Mouse (Mus musculus) urinary bladder, postnatal 4 days (tissue): Measurements from ENCODE around the gene Ahsg.

ENCODE experiments used
- DNase-seq, 2 experiments: peaks; one replicate each; pipeline ENCODE4 v3.0.0; 2021 to 2022; ENCODE audit warnings: low spot score in 2 of 2

The Ahsg gene

DNA sequence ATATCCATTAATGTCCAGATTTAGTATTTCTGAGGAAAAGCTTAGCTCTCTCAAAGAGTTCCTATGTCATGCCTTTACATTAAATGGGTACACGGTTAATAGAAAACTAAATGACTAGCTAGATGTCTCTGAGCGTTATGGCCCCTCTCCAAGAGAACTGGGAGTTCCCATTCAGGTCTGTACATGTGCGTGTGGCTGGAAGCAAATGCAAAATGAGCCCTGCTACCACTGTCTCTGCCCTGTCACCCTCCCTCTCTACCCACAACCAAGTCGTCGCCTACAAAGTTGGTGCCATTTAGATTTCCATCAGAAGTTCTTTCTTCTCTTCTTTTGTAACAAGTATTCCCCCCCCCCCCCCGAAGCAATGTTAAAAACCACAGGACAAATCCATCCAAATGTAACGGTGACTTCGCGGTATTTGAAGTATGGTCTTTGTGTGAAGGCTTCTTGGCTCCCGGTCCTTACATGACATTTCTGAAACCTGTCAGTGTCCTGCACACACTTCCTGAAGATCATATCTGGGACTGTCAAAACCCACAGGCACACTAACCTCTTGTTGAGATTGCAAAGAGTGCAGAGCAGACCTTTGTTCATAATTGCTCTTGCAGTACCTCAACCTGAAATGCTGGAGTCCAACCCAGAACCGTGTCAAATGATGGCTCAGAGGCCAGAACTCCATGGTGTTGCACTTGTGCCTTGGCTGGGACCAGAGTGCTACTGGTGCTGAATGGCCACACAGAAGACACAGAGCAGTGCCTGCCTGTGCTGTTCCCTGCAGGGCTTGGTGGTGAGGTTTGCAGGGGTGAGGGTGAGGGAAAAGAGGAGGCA is at the start of gene Ahsg:
Ahsg (plus strand) TSS at position 595 of the 828 bp plus-strand sequence.
- DNase-seq, result no peak

DNA sequence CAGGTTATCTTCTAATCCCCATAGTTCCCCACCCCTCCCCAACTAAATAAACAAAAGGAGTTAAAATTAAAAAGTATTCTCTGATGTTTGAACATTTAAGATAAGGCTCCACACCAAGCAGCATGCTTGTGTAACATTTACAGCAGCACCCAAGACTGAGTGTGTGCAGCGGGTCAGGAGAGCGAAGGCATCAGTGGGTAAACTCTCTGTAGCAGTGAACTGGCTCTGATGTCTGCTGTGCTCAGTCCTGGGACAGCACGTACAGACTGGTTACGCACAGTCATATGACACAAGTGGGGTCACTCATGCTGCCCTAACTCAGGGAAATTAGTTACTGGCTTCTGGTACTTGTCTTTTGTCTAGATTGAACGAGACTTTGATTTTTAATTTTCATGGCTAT is 48.2 kb upstream of the Ahsg start:
- DNase-seq, result no peak

DNA sequence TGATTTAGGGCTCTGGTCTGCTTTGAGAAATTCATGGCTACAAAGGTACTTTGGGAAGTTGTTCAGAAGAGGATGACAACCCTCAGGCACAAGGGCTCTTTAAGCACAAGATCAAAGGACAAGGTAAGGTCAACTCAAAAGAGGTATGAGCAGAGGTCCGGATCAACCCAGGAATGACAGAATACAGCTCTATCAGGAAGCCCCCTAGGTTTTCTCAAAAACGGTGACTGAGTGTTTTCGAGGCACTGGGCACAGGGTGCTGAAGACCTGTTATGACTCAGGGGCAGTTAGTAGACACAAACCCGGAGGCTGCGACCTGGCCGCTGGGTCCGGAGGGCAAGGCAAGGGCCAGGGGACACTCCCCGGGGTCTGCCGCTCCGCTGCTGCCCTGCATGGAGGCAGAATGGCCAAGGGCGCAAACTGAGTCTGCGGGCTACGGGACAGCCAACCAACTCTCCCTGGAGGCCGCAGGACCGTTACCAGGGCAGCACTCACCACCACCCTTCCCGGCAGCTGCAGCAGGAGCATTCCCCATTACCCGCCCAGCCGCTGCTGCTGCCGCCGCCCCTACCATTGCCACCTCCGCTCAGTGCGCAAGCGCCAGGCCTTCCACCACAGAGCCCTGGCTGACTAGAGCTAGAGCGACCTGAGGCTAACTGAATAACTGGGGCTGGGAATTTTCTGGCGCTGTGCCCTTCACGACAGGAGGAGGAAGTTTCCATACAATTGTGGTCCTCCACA is 46.8 kb upstream of the Ahsg start:
- DNase-seq, result peak; percentile 70 to 79

DNA sequence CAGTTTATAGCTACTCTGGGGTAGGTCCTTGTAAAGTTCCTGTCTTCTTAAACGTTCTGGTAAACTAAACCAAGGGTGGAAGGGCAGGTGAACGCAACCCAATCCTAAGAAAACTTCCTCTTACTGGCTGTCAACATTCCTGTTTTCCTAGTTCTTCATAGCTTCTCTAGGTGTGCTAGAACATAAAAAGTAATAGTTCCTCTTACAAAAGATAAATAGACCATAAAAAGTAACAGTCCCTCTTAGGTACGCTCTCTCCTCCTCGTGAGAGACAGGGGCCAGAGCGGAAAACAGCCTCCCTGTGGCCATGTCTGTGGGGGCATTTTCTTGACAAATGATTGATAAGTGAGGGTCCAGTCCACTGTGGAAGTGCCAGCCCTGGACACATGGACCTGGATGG is 46.2 kb upstream of the Ahsg start:
- no peak for DNase-seq

DNA sequence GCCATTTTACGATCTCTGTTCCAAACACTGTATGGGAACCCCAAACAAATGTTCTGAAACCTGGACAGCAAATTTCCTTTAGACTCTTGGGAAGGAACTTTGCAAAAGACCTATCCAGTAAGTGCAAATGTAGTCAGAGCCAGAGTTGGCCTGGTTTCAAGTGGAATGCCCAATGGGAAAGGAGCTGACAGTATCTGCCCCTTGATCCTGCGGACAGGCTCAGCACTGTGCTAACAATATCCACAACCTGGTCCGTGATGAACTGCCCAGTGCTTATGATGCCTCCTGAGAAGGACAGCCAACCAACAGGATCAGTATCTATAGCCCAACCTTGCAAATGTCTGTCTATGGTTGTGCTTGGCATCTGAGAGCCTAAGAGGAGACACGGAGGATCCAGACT is 45.6 kb upstream of the Ahsg start:
- DNase-seq, result no peak

DNA sequence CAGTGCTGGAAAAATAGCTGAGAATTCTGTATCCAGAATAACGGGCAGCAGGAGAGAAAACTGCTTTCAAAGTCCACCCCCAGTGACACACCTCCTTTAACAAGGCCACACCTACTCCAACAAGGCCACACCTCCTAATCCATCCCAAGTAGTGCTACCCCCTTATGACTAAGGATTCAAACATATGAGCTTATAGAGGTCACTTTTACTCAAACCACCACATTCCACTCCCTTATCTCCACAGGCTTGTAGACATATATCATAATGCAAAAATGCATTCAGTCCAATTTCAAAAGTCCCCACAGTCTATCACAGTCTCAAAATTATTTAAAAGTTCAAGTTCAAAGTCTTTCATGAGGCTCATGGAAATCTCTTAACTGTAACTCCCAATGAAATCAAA is 43.4 kb upstream of the Ahsg start:
- no peak for DNase-seq

DNA sequence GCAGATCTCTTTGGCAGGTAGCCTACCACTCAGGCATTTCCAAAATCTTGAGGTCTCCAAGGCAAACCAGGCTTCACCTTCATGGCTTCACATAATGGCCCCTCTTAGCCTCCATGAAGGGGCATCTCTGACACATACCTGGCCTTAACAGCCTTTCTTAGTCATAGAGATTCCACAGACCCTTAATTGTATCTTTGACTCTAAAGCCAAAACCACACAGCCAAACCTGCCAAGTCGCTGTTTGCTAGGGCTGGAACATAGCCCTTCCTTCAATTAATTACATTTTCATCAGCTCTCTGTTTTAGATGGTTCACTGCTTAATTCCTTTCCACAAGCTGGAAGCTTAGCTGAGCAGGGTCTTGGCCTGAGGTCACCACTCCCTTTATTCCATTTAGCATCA is 42.7 kb upstream of the Ahsg start:
- no peak for DNase-seq

DNA sequence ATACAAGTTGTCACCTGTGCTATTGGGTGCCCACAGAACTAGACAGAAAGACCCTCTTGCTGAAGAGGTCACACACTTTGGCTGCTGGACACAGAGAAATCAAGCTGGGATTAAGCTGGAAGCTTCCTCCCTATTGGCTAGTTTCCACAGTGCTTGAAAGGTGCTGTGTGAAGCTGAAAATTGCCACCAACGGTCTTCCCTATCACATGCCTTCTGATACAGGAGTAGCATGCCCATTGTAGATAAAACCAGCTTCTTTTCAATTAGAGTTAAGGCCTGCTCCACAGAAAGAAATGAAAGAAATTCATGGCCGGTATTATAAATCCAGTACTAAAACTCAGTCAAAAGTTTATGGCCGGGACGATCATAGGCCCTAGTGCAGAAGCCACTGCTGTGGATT is 38.4 kb upstream of the Ahsg start:
- no peak for DNase-seq

DNA sequence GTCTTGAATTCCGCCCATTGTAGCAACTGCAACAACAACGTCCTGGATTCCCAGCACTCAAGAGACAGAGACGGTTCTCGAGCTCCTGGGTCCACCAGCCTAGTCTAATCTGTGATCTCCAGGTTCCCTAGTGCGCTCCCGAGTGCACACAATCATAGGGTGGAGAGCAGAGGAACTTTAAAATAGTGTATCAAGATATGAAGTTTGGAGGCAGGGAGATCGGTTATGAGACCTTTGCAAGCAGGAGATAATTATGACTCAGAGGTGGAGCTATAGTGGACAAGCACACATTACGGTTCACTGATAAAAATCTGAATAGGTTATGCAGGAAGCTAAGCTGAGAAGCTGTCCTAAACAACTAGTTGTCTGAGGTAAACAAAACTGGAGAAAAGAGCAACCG is 34.3 kb upstream of the Ahsg start:
- DNase-seq, result no peak

DNA sequence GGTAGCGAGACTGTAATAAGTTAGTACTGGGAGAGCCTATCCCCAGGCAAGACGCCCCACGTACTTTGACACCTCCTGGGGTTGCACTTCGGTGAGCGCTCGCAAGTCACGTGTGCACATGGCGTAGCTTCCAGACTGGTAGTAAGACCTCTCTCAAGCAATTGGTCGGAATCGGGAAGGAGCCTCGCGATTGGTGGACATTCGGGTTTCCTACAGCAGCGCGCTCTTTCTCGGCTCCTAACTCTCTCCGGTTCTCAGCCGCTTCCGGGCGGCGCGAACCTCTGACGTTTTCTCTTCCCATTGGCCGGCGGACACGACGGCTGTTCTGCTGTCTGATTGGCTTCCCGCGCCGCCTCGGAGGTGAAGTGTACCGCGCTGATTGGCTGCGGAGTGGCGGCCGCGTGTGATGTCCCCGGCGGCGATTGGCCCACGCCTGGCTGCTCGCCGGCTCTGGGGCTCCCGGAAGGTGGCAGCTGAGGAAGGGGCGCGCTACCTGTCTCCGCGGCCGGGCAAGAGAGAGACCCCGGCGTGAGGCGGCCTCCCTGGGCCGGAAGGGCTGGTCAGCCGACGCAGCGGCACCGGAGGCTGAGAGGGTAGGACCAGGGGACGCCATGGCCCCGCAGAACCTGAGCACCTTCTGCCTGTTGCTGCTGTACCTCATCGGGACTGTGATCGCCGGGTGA is 33.5 kb upstream of the Ahsg start, which contains the start of the genes Tbccd1 and Dnajb11:
Tbccd1 (minus strand) TSS at position 239 of the 683 bp plus-strand sequence.
Dnajb11 (plus strand) TSS at position 415 of the 683 bp plus-strand sequence.
- peak; percentile 98 to 99 for DNase-seq

DNA sequence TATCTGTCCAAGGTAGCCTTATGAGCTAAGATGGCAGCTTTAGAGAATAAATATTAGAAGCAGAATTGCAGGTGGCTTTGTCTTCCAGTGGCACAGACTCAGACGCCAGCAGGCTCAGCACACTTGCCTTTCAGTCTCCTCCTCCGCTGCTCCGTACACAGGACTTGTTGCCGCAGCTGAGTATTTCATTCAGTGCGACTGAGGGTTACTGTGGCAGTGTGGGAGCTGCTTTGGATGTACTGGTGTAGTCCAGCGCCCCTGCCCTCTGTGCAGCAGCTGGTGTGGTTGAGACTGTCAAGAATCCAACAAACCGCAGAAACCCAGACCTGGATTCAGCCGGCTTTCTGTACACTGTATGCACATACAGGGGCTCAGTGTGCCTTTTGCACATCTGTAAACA is 18.7 kb upstream of the Ahsg start:
- no peak for DNase-seq

DNA sequence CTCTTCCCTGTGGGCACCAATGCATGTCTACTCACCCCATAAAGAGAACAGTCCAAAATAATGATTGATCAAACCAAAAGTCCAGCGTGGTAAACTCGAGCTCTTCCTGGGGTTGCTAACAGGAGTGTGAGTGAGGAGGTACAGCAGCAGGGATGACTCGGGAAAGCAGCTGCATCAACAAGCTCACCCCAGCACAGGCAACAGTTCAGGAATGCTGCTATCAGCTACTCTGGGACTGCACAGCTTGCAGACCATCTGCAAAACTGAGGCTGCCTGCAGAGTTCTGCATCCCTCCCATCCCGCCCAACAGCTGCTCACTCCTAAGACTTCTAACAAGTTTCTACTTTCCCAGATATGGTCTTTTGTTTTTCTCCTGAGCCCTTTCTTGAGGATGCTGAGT is 17.7 kb upstream of the Ahsg start:
- no peak for DNase-seq

DNA sequence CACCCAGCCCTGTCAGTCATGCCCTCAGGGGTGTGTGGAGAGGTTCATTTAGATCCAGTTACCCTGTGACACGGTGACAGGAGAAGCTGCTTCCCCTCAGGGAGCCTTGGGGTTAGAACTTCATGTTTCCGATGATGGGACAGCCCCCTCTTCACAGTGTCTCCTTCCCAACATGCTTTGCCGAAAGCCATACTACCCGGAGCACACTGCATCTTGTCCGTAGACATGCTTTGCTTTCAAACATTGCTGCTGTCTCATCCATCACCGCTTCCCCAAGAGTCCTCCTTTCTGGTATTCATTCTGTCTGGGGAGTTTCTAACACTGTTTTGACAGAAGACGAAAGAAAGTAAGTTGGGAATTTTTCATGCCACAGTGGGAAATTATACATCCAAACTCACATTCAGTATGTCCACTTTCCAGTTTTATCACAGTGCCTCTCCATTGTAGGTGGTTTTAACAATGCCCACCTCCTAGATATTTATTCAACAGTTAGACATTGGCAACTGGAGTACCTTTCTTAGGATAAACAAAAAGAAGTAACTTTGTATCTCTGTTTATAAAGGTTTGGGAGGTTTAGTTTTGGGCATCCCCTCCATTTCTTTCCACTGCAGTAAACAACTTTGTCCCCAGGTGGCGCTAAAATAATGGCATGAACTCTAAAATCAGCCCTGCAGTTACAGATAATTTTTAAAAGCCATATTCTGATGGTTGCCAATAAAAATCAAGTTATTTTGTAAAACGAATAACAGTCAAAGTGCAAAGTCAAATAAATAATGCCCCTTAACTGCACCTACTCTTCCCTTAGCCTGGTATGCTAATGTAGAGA is 14.6 kb upstream of the Ahsg start:
- no peak for DNase-seq

DNA sequence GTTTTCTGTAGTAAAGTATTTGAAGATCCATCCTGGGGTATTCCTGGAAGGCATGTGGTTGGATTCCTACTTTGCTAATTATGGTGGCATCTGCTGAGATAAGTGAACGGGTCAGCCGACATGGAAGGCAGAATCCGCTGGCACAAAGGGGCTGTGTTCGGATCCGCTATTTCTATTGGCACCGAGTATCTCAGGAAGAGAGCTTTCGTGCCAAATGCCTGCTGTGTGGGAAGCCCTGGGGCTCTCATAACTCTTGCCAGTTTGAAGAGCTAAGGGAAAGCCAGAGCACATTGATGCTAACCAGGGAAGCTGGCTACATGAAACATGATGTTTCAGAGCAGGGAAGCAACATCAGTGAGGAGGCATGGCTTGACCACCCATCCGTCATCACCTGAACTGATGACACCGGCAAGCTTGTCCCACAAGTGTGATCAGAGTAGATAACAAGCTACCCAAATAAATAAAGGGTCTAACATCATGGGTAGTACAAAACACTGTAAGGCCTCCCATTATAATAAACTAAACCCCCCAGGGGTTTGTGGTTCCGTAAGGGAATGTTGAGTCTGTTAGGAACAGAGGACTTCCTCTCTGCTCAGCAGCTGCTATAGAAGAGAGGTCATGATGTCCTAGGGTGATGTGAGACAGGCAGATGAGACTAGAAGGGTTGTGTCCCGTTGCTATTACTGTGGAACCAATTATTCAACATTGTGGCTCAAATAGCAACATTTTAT is 13.3 kb upstream of the Ahsg start:
- no peak for DNase-seq

DNA sequence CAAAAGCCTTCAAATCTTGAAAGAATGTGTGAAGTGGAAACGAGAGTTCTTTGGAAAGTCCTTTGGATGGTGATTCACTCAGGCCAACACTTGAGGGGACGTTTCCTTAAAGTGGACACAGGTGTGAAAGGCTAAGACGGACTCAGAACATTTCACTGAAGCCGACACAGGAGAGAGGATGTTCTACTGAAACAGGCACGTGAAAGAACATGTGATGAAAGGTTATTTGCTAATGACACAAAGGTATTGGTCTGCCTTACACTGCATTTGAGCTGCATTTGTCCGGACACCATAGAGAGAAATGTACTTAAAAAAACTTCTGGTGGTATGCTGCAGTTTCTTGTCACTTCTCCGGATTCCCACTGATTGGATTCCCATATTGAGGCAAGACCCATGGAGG is 12.4 kb upstream of the Ahsg start:
- no peak for DNase-seq

DNA sequence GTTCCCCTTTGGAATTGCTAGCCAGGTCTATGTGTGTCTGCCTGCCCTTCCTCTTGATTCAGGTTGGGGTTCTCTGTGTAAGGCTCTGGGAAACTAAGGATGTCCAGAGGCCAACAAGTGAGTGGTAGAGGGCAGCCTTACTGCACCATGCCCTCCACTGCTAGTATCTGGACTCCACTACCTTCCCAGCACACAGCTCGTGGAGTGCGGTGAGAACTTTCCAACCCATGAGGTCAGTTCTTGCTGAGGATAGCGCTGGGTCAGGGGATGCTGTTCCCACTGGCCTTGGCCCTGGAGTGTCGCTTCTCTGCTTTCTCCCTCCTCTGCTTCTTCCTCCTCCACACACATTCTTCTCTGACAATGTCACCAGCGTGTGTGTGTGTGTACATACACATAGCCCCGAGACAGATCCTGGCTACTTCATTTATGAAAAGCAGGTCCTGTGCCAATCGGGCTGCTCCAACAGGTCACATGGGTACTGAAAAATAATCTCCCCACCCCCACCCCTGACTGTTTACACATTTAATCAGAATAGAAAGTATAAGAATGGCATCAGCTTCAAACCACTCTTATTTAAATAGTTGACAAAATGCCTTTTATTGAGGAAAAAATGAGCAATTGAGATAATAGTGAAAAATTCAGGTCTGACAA is 11.0 kb upstream of the Ahsg start:
- no peak for DNase-seq

DNA sequence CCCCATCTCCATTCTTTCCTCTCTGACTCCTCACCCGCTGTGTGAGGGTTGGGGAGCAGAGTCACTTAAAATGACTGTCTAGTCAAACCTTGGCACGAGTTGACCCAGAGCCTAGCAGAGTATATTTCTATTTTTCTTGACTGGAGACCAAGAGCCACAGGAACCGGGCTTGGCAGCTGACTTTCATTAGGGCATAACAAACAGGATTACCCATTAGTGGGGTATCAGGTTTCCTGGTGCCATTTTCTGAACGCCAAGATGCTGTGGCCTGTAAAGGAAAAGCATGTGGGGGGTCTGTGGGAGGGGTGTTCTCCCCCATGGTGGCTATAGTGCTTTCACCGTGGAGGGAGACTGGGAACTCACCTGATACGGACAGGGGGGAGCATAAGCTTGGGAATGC is 10.2 kb upstream of the Ahsg start:
- DNase-seq, result no peak

DNA sequence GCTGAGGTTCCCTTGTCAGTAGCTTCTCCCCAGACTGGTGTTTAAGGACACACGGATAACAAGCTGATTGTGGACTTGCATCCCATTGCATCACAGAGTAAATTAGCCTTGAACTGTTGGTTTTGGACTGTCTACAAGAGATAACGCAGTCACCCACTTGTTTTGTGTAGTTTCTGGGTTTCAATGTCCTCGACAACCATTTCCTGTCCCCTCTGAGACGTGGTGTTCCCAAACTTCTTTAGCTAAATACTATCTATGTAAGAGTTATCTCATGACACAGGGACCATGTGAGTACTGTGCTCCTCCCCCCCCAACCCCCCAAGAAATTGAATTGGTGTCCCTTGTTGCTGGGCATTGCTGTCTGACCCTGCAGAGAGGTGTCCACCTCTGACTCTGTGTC is 9.6 kb upstream of the Ahsg start:
- no peak for DNase-seq

DNA sequence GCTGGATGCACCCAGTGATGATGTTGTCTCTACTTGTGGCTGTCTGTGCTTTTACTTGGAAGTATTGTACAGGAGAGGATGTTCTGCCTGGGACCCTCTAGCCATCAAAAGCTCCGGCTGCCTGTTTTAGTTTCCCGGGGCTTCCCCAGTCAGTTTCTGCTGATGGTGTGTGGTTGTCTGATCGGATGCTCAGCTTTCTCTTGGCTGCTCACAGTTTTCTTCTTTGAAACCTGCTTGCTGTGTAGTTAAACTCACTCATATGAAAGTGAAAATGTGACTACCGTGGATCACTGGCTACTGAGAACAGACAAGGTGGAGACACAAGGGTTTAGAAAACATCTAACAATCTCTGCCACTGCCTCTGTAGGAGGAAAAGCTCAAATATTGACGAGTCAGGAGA is 7.6 kb upstream of the Ahsg start:
- DNase-seq, result no peak

DNA sequence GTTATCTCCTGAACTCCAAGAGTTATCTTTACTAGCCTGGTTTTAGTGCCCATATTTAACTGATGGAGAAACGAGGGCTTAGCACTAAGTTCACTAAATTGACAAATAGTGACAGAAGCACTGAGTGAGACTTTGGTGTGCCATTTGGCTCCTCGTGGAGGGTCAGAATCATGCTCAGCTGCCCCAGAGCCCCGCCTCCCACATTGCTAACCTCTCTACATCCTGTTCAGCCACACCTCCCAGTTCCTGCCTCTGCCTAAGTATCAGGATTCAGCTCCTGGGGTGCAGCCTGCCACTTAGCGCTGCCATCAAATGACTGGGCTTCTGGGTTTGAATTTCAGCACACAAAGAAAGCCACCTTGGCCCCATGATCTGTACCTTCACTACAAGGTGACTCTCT is 5.7 kb upstream of the Ahsg start:
- DNase-seq, result no peak

DNA sequence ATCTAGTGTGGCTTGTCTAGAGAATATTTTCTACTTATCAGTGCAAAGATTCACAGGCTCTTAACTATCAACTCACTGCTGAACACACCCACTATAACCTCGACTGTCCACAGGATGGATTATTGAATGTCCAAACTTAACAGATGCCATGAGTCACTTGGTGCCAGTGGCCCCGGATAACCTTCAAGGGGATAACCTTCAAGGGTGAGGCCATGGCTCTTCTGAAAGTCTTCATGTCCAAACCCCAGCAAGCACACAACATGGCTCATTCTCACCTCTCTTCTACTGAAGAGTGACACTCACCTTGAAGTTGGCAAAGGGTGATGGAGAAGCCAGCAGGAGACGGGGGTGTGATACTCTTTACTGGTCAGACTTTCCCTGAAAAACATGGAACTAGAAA is 4.4 kb upstream of the Ahsg start:
- DNase-seq, result no peak
